Mouse (Mus musculus): ENCODE data around the gene Ak1. TPM values are rescaled to one million over a fixed set of nuclear protein-coding genes. Genes with fewer than 3 reads are reported as not detected.

The Ak1 gene
- total and polyA plus RNA-seq, 3 experiments = 1.4 to 3.9 (median 1.5) TPM

- Histone ChIP-seq H3K27ac (ENCODE audit: insufficient read depth, low read depth) (no peak overlapping the region), H3K4me1 (ENCODE audit: control insufficient read depth in 1 of 2, insufficient read depth in 2 of 2) (peaks cover 0 to 14% of the 10 kb centered on the region in 2 experiments; a peak in 2 of 4 replicates), H3K4me2 (ENCODE audit: insufficient read depth, low read depth, poor library complexity, severe bottlenecking) (no peak overlapping the region), H3K4me3 (replicated peaks in 1 of 3; ENCODE audit: low read depth in 2 of 3, low read length in 2 of 3, poor library complexity in 1 of 3) (no peak overlapping the region), H3K27me3 (replicated peaks) (no peaks in the 10 kb centered on the region), H3K79me2 (replicated peaks; ENCODE audit: control insufficient read depth, extremely low read depth, insufficient read depth, poor library complexity, severe bottlenecking) (no peaks in the 10 kb centered on the region), H3K36me3 (replicated peaks in 1 of 2; ENCODE audit: control insufficient read depth in 1 of 2, insufficient read depth in 1 of 2, low read length in 1 of 2) (peaks cover 51 to 84% of the 10 kb centered on the region in 2 experiments), H3K9me3 (replicated peaks; ENCODE audit: low read length) (no peaks in the 10 kb centered on the region), H3K9ac (ENCODE audit: insufficient read depth, low read depth) (no peak overlapping the region)
- no peak for DNase-seq (ENCODE audit: extremely low read depth)
- dilution Hi-C loops (cut with MboI; ENCODE audit: extremely low pct_ligation_motif_present, extremely low pct_unique_long_range_greater_than_20kb, low sequenced_read_pairs) (no loop called here), in situ Hi-C loops (cut with MboI; ENCODE audit: low pct_ligation_motif_present, low pct_unique_long_range_greater_than_20kb, low sequenced_read_pairs) (no loop called here)
- TF ChIP-seq ZNF384 (IDR thresholded peaks at IDR 0.05; ENCODE audit: low read depth, low read length) (no peak), KAT2A (IDR thresholded peaks at IDR 0.05; ENCODE audit: insufficient replicate concordance, low read length) (no peak), SMC3 (IDR thresholded peaks at IDR 0.05; ENCODE audit: low read depth, low read length) (no peak), ZKSCAN1 (IDR thresholded peaks at IDR 0.05; ENCODE audit: borderline replicate concordance, low read depth, low read length) (no peak), NRF1 (IDR thresholded peaks at IDR 0.05; ENCODE audit: low read depth, low read length) (no peak), USF2 (conservative IDR thresholded peaks at IDR 0.05; ENCODE audit: low read depth, low read length) (no peak), POLR2A (IDR thresholded peaks at IDR 0.05; ENCODE audit: low read depth, low read length) (no peak), GABPA (IDR thresholded peaks at IDR 0.05; ENCODE audit: insufficient replicate concordance, low read depth, low read length) (no peak), TBP (conservative IDR thresholded peaks at IDR 0.05; ENCODE audit: low read depth, low read length) (no peak)
Measured at GRCm38 (mm10) chr2:32597248-32597647, 24.3 kb upstream of the Ak1 start.

- H3K4me3 ChIP-seq (replicated peaks in 1 of 3; ENCODE audit: low read depth in 2 of 3, low read length in 2 of 3, poor library complexity in 1 of 3) = no peak overlapping the region
- H3K9me3 ChIP-seq (replicated peaks; ENCODE audit: low read length) = no peaks in the 10 kb centered on the region
- H3K36me3 ChIP-seq (replicated peaks in 1 of 2; ENCODE audit: control insufficient read depth in 1 of 2, insufficient read depth in 1 of 2, low read length in 1 of 2) = peaks cover 50 to 80% of the 10 kb centered on the region in 2 experiments
- H3K27ac ChIP-seq (ENCODE audit: insufficient read depth, low read depth) = no peak overlapping the region
- no peak for TF ChIP-seq RCOR1 (conservative IDR thresholded peaks at IDR 0.05; ENCODE audit: low read depth, low read length)
- H3K27me3 ChIP-seq (replicated peaks) = no peaks in the 10 kb centered on the region
- dilution Hi-C loops (cut with MboI; ENCODE audit: extremely low pct_ligation_motif_present, extremely low pct_unique_long_range_greater_than_20kb, low sequenced_read_pairs) (no loop called here), in situ Hi-C loops (cut with MboI; ENCODE audit: low pct_ligation_motif_present, low pct_unique_long_range_greater_than_20kb, low sequenced_read_pairs) (no loop called here)
- peaks cover 0 to 18% of the 10 kb centered on the region in 2 experiments; a peak in 2 of 4 replicates for H3K4me1 ChIP-seq (ENCODE audit: control insufficient read depth in 1 of 2, insufficient read depth in 2 of 2)
- H3K4me2 ChIP-seq (ENCODE audit: insufficient read depth, low read depth, poor library complexity, severe bottlenecking) = no peak overlapping the region
- no peaks in the 10 kb centered on the region for H3K79me2 ChIP-seq (replicated peaks; ENCODE audit: control insufficient read depth, extremely low read depth, insufficient read depth, poor library complexity, severe bottlenecking)
- H3K9ac ChIP-seq (ENCODE audit: insufficient read depth, low read depth) = no peak overlapping the region
- no peak for DNase-seq (ENCODE audit: extremely low read depth)
Measured at GRCm38 (mm10) chr2:32597699-32598098, 23.9 kb upstream of the Ak1 start.

GRCm38 (mm10) chr2:32598506-32598905, 23.1 kb upstream of the Ak1 start:
- in situ Hi-C loops (cut with MboI; ENCODE audit: low pct_ligation_motif_present, low pct_unique_long_range_greater_than_20kb, low sequenced_read_pairs) (no loop called here), dilution Hi-C loops (cut with MboI; ENCODE audit: extremely low pct_ligation_motif_present, extremely low pct_unique_long_range_greater_than_20kb, low sequenced_read_pairs) (no loop called here)
- Histone ChIP-seq H3K9ac (ENCODE audit: insufficient read depth, low read depth) (no peak overlapping the region), H3K4me2 (ENCODE audit: insufficient read depth, low read depth, poor library complexity, severe bottlenecking) (no peak overlapping the region), H3K27ac (ENCODE audit: insufficient read depth, low read depth) (no peak overlapping the region), H3K4me1 (ENCODE audit: control insufficient read depth in 1 of 2, insufficient read depth in 2 of 2) (peaks cover 0 to 19% of the 10 kb centered on the region in 2 experiments; a peak in 2 of 4 replicates), H3K79me2 (replicated peaks; ENCODE audit: control insufficient read depth, extremely low read depth, insufficient read depth, poor library complexity, severe bottlenecking) (no peaks in the 10 kb centered on the region), H3K27me3 (replicated peaks) (no peaks in the 10 kb centered on the region), H3K36me3 (replicated peaks in 1 of 2; ENCODE audit: control insufficient read depth in 1 of 2, insufficient read depth in 1 of 2, low read length in 1 of 2) (peaks cover 46 to 72% of the 10 kb centered on the region in 2 experiments), H3K4me3 (replicated peaks in 1 of 3; ENCODE audit: low read depth in 2 of 3, low read length in 2 of 3, poor library complexity in 1 of 3) (no peak overlapping the region), H3K9me3 (replicated peaks; ENCODE audit: low read length) (no peaks in the 10 kb centered on the region)
- DNase-seq (ENCODE audit: extremely low read depth) = no peak
- TF ChIP-seq RAD21 (IDR thresholded peaks at IDR 0.05; ENCODE audit: low read depth, low read length) = no peak
- TF ChIP-seq ETS1 (conservative IDR thresholded peaks at IDR 0.05; ENCODE audit: low read depth, low read length) = no peak
- no peak for TF ChIP-seq ZMIZ1 (IDR thresholded peaks at IDR 0.05; ENCODE audit: low read depth, low read length)
- no peak for TF ChIP-seq JUN (IDR thresholded peaks at IDR 0.05; ENCODE audit: insufficient read depth, low read depth, low read length)
- no peak for TF ChIP-seq KAT2A (IDR thresholded peaks at IDR 0.05; ENCODE audit: insufficient replicate concordance, low read length)

Data from CH12.LX (cell line).